Mouse (Mus musculus): Measurements from ENCODE around the gene Wbp1.

GRCm38 (mm10) chr6:83092416-83093127 is 28.8 kb downstream of the Wbp1 start:
- TF ChIP-seq POLR2A (IDR thresholded peaks at IDR 0.05; ENCODE audit: insufficient read length, low read depth) (no peak), USF1 (IDR thresholded peaks at IDR 0.05; ENCODE audit: low read depth) (no peak), E2F4 (IDR thresholded peaks at IDR 0.05; ENCODE audit: insufficient read depth) (no peak), MYOG (IDR thresholded peaks at IDR 0.05; ENCODE audit: control insufficient read depth in 1 of 3, insufficient read depth in 1 of 3, insufficient read length in 2 of 3, low read depth in 2 of 3) (no peak), CEBPB (IDR thresholded peaks at IDR 0.05; ENCODE audit: insufficient read depth, poor library complexity, severe bottlenecking) (no peak)
